Mouse (Mus musculus) C3H10T1/2 (cell line): Measurements from ENCODE around the gene Hrg. TPM values are rescaled to one million over a fixed set of nuclear protein-coding genes. Genes with fewer than 3 reads are reported as not detected.

Experiments
- polyA plus RNA-seq, 2 experiments: library from polyadenylated mRNA; unstranded; fragments of >200 nt; fragmentation: generic; extraction: Trizol; gene quantifications; one replicate each; pipeline ENCODE4 v1.2.1; 2012; ENCODE audit warnings: missing spikeins in 2 of 2

The Hrg gene
- polyA plus RNA-seq: not detected

DNA sequence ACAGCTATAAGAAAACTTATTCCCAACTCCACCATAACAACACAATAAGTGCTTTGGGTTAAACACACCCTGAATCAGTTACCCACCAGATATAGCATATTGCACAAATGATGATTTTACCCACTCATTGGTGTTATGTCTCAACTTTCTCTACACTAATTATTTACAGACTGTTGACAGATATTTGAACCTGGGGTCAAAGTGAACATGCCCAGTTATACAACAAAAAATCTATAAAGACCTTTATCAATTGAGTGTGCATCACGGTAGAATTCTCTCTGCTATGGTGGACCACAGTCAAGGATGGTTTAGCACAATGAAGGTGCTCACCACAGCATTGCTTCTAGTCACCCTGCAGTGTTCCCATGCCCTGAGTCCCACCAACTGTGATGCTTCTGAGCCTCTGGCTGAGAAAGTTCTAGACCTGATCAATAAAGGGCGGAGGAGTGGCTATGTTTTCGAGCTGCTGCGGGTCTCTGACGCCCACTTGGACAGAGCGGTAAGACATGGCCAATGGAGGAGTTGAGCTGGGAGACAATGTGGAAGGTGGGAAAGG, at the start of gene Hrg:
Gene Hrg (plus strand): TSS at position 233 of the 556 bp plus-strand sequence.

DNA sequence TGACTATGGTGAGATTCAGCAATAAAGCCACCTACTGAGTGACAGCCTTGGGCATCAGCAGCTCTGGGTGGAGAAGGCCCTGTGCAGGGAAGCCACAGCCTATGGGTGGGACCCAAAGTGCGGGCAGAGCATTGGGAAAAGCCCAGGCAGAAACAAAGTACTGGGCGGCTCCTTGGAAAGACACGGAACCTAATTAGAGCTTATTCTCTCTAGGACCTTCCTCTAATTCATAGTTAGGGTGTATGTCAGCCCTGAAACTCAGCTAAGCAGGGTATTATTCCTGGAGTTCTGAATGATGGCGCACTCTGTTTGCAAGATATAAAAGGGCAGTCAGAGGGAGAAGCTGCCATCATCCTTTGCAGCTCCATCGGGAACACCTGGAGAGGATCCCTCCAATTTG, 32.8 kb upstream of the Hrg start, which contains the start of gene Fetub:
Gene Fetub (plus strand): TSS at position 301 of the 400 bp plus-strand sequence.

Other genes starting within 250 kb of the Hrg start
- gene Crygs, start 139.5 kb upstream of the Hrg start, polyA plus RNA-seq: 1 to 10 TPM in 1 of 2 experiments, under 1 TPM in 1; 0.07 to 1.1 TPM
- 10 to 100 TPM in 1 of 2 experiments, 1 to 10 TPM in 1; 2.3 to 12.7 TPM for gene Tbccd1, start 93.4 kb upstream of the Hrg start, polyA plus RNA-seq
- gene Dnajb11, start 93.2 kb upstream of the Hrg start, polyA plus RNA-seq: 10 to 100 TPM; 24.1 to 55.5 TPM
- not detected for gene Ahsg, start 59.8 kb upstream of the Hrg start, polyA plus RNA-seq
- 1 to 10 TPM; 5.5 to 8.3 TPM for gene Fetub, start 32.7 kb upstream of the Hrg start, polyA plus RNA-seq
- gene Kng2, start 78.4 kb downstream of the Hrg start, polyA plus RNA-seq: under 1 TPM in 1 of 2 experiments, not detected in 1; 0.37 TPM
- gene Kng1, start 106.8 kb downstream of the Hrg start, polyA plus RNA-seq: under 1 TPM in 1 of 2 experiments, not detected in 1; 0.02 TPM
- 100 to 1,000 TPM in 1 of 2 experiments, 1 to 10 TPM in 1; 4.4 to 124 TPM for gene Eif4a2, start 156.4 kb downstream of the Hrg start, polyA plus RNA-seq
- gene Rfc4, start 176.7 kb downstream of the Hrg start, polyA plus RNA-seq: 10 to 100 TPM; 11.0 to 21.8 TPM
- gene Adipoq, start 195.5 kb downstream of the Hrg start, polyA plus RNA-seq: under 1 TPM; 0.02 to 0.14 TPM